Mouse (Mus musculus) testis, adult 2 months (tissue): Measurements from ENCODE around the gene Ppm1m.

Experiments
- CTCF ChIP-seq: fragments of 200-500 bp; IDR thresholded peaks from 2 replicates; pipeline ENCODE4 v1.5.1; 2012; ENCODE audit warnings: low read depth, mild to moderate bottlenecking, inconsistent platforms, low read length, moderate library complexity; ENCODE audit not compliant: control insufficient read depth, insufficient read depth, insufficient replicate concordance
- POLR2A ChIP-seq: fragments of 200-500 bp; IDR thresholded peaks from 2 replicates; pipeline ENCODE4 v1.6.1; 2012; ENCODE audit warnings: low read depth, mild to moderate bottlenecking, inconsistent platforms, low read length, moderate library complexity; ENCODE audit not compliant: control insufficient read depth

DNA sequence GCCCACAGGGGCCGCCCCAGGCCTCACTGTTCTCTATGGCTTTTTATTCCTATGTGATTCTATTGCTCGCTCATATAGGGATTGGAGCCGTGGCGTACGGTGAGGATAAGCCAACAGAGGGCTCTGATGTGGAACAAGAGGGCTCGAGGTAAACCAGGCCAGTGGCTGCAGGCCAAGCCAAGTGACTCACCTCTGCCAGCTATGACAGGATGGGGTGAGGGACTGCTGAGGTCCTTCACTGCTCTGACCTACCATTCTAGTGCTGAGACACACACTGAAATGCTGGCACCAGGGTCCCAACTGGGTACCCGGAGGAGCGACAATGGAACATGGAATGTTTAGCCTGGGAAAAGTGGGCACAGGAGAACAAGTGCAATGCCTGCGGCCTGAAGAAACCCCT, 45.4 kb downstream of the Ppm1m start:
- TF ChIP-seq POLR2A (no peak), CTCF (no peak)
